Mouse (Mus musculus): ENCODE data around the gene Alkbh3. TPM values are rescaled to one million over a fixed set of nuclear protein-coding genes. Genes with fewer than 3 reads are reported as not detected.

Alkbh3 gene
- total RNA-seq, 4 experiments from 2014 or later, result 20.7 to 31.5 (median 27.8) TPM

GRCm38 (mm10) chr2:93954781-93955578, 55.6 kb downstream of the Alkbh3 start:
- DNase-seq (ENCODE audit: low spot score in 2 of 2), result peak in 1 of 2 experiments; percentile 35

GRCm38 (mm10) chr2:93953726-93954125, 56.9 kb downstream of the Alkbh3 start:
- DNase-seq (ENCODE audit: low spot score in 2 of 2), result no peak

GRCm38 (mm10) chr2:93946976-93947375, 63.6 kb downstream of the Alkbh3 start:
- DNase-seq (ENCODE audit: low spot score in 2 of 2), result no peak

GRCm38 (mm10) chr2:93944855-93945254, 65.8 kb downstream of the Alkbh3 start:
- no peak for DNase-seq (ENCODE audit: low spot score in 2 of 2)

- DNase-seq (ENCODE audit: low spot score in 2 of 2), result no peak
Observed at GRCm38 (mm10) chr2:93944099-93944498, 66.5 kb downstream of the Alkbh3 start.

- no peak for DNase-seq (ENCODE audit: low spot score in 2 of 2)
Observed at GRCm38 (mm10) chr2:93941670-93942069, 68.9 kb downstream of the Alkbh3 start.

GRCm38 (mm10) chr2:93938534-93938933, 72.1 kb downstream of the Alkbh3 start:
- DNase-seq (ENCODE audit: low spot score in 2 of 2), result no peak

Other genes with a start within 250 kb of the Alkbh3 start
- gene Ext2, start 188.2 kb downstream of the Alkbh3 start, total RNA-seq (2022), result 10 to 100 TPM; 46.2 to 62.6 (median 57.5) TPM
- 1 to 10 TPM; 2.0 to 8.8 (median 4.3) TPM for gene Accs, start 160.9 kb downstream of the Alkbh3 start, total RNA-seq (2022)
- gene Accsl, start 141.7 kb downstream of the Alkbh3 start, total RNA-seq (2022), result under 1 TPM in 2 of 4 experiments, not detected in 2; 0.73 to 0.91 TPM
- 10 to 100 TPM; 35.7 to 55.6 (median 48.7) TPM for gene Gm13889, start 53.6 kb downstream of the Alkbh3 start, total RNA-seq (2022)
- not detected for gene Gm27027, start 14.5 kb downstream of the Alkbh3 start, total RNA-seq (2022)
- gene Hsd17b12, start 147.2 kb upstream of the Alkbh3 start, total RNA-seq (2022), result 10 to 100 TPM; 67.5 to 81.8 (median 71.7) TPM

Measured in layer of hippocampus, adult 8-10 months (tissue).